Mouse (Mus musculus) spleen, adult 2 months (tissue): ENCODE measurements around the gene Nsd1. TPM values are rescaled to one million over a fixed set of nuclear protein-coding genes. Genes with fewer than 3 reads are reported as not detected.

ENCODE experiments used
- DNase-seq, 2 experiments: peaks; one replicate each; pipeline versions ENCODE4 v3.0.0 to v3.0.0-alpha.2; 2012 to 2021; ENCODE audit warnings: low spot score in 2 of 2, low read depth in 1 of 2
- H3K27ac ChIP-seq: fragments of 200-500 bp; 2 replicates; pipeline ENCODE4 v1.5.1; 2012; ENCODE audit warnings: low read length, inconsistent platforms; ENCODE audit not compliant: insufficient read depth
- H3K27me3 ChIP-seq: fragments of 200-500 bp; 2 replicates; pipeline ENCODE4 v1.6.1; 2012; ENCODE audit warnings: mild to moderate bottlenecking, moderate library complexity, low read length, inconsistent platforms; ENCODE audit not compliant: control insufficient read depth, insufficient read depth
- H3K36me3 ChIP-seq: fragments of 200-500 bp; 2 replicates; pipeline ENCODE4 v1.6.1; 2012; ENCODE audit warnings: mild to moderate bottlenecking, low read length, inconsistent platforms; ENCODE audit not compliant: control insufficient read depth, insufficient read depth
- H3K4me1 ChIP-seq: fragments of 200-500 bp; 2 replicates; pipeline ENCODE4 v1.6.1; 2011; ENCODE audit warnings: inconsistent platforms; ENCODE audit not compliant: control insufficient read depth, insufficient read depth, insufficient read length
- H3K4me3 ChIP-seq: fragments of 200-500 bp; 2 replicates; pipeline ENCODE4 v1.5.1; 2011; ENCODE audit warnings: mild to moderate bottlenecking, inconsistent platforms; ENCODE audit not compliant: insufficient read depth, insufficient read length; ENCODE audit errors: extremely low read depth
- CTCF ChIP-seq: fragments of 200-500 bp; IDR thresholded peaks from 2 replicates; pipeline ENCODE4 v1.5.1; 2011; ENCODE audit warnings: mild to moderate bottlenecking, inconsistent platforms; ENCODE audit not compliant: insufficient read depth, insufficient read length, insufficient replicate concordance; ENCODE audit errors: extremely low read depth
- POLR2A ChIP-seq: fragments of 200-500 bp; IDR thresholded peaks from 2 replicates; pipeline ENCODE4 v1.6.1; 2011; ENCODE audit warnings: low read depth, low read length, inconsistent platforms
- WGBS: fragments of 180-500 bp; shearing (Covaris S2); methylation state at CpG from one replicate; pipeline ENCODE4 v1.1.7; 2018; 5-methylcytosine and 5-hydroxymethylcytosine counted together
- polyA plus RNA-seq: library from polyadenylated mRNA; depleted of rRNA; stranded (reverse); fragments of >200 nt; gene quantifications from 2 replicates; pipeline ENCODE4 v1.2.3, GENCODE M21; 2012

The Nsd1 gene
- polyA plus RNA-seq, 1 experiment, result 17.8 TPM

GRCm38 (mm10) chr13:55337341-55337975 lies 127.9 kb downstream of the Nsd1 start:
- H3K27ac ChIP-seq, result no peak overlapping the region
- TF ChIP-seq CTCF (no peak), POLR2A (no peak)
- 89% methylated on average over 10 of the region's 10 CpGs for WGBS
- H3K4me3 ChIP-seq, result no peak overlapping the region
- no peaks in the 10 kb centered on the region for H3K27me3 ChIP-seq
- H3K36me3 ChIP-seq, result no peaks in the 10 kb centered on the region
- DNase-seq, result no peak
- H3K4me1 ChIP-seq, result no peaks in the 10 kb centered on the region

DNA sequence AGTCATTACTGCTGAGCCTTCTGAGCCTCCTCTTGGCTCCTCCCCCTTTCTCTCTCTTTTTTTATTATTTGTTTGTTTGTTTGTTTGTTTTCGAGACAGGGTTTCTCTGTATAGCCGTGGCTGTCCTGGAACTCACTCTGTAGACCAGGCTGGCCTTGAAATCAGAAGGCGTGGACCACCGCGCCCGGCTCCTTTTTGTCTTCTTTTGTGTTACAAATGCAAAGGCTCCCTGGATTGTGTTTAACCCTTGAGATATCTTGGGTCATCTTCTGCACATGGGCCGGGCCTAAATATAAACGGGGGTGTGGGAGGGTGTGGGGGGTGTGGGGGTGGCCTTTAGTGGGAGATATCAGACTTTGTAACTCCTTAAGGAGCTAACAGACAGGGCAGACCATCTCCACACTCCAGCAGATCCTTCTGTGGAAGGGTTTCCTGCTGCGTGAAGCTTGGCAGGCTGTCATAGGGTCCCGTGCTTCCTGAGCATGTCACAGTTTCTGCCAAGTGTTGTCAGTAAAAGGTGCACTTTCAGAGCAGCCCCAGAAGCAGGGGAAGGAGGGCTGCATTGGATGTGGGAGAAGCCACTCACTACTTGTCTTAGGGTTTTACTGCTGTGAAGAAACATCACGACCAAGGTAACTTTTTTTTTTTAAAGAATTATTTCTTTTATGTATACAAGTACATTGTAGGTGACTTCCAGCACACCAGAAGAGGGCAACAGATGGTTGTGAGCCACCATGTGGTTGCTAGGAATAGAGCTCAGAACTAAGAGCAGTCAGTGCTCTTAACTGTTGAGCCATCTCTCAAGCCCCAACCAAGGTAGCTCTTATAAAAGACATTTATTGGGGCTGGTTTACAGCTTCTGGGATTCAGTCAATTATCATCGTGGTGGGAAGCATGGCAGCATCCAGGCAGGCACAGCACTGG lies 128.8 kb downstream of the Nsd1 start:
- no peak for TF ChIP-seq CTCF
- TF ChIP-seq POLR2A, result no peak
- H3K36me3 ChIP-seq, result no peaks in the 10 kb centered on the region
- WGBS, result 79% methylated on average over 12 of the region's 12 CpGs
- no peak overlapping the region for H3K27ac ChIP-seq
- H3K4me1 ChIP-seq, result no peaks in the 10 kb centered on the region
- DNase-seq, result no peak
- no peak overlapping the region for H3K4me3 ChIP-seq
- no peaks in the 10 kb centered on the region for H3K27me3 ChIP-seq

DNA sequence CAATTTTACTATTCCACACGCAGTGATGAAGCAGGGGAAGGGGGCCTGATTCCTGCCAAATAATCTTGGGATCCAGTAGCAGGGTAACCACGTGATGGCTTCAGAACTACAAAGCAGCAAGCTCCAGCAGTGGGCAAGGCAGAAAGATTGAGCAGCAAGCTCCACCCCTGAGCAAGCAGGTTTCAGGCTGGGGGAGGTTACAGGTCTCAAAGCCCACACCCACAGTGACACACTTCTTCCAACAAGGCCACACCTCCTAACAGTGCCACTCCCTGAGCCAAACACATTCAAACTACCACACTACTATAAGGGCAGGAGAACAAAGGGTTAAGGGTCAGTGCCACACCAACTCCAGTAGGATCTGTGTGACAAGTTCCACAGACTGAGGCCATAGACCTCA lies 129.7 kb downstream of the Nsd1 start:
- H3K27me3 ChIP-seq, result no peaks in the 10 kb centered on the region
- WGBS, result 50% methylated on average over 2 of the region's 2 CpGs

GRCm38 (mm10) chr13:55342469-55342868 lies 132.9 kb downstream of the Nsd1 start:
- H3K4me1 ChIP-seq, result no peaks in the 10 kb centered on the region
- H3K27me3 ChIP-seq, result no peaks in the 10 kb centered on the region
- no peak for DNase-seq
- H3K4me3 ChIP-seq, result no peak overlapping the region
- peaks cover 28% of the 10 kb centered on the region for H3K36me3 ChIP-seq
- no peak overlapping the region for H3K27ac ChIP-seq
- WGBS, result 69% methylated on average over 11 of the region's 11 CpGs
- no peak for TF ChIP-seq CTCF
- TF ChIP-seq POLR2A, result no peak

More for the DNA sequence above, 129.7 kb downstream of the Nsd1 start:
- H3K4me1 ChIP-seq, result no peaks in the 10 kb centered on the region
- H3K36me3 ChIP-seq, result peaks cover 4% of the 10 kb centered on the region; the same call in 1 of the 2 replicates
- no peak overlapping the region for H3K27ac ChIP-seq
- TF ChIP-seq POLR2A (no peak), CTCF (no peak)
- DNase-seq, result no peak
- H3K4me3 ChIP-seq, result no peak overlapping the region

GRCm38 (mm10) chr13:55344286-55344685 lies 134.7 kb downstream of the Nsd1 start:
- no peak for DNase-seq
- Histone ChIP-seq H3K27ac (no peak overlapping the region), H3K4me1 (no peaks in the 10 kb centered on the region), H3K4me3 (no peak overlapping the region), H3K36me3 (peaks cover 44% of the 10 kb centered on the region), H3K27me3 (no peaks in the 10 kb centered on the region)
- TF ChIP-seq POLR2A (no peak), CTCF (no peak)
- WGBS, result 90% methylated on average over 7 of the region's 7 CpGs

DNA sequence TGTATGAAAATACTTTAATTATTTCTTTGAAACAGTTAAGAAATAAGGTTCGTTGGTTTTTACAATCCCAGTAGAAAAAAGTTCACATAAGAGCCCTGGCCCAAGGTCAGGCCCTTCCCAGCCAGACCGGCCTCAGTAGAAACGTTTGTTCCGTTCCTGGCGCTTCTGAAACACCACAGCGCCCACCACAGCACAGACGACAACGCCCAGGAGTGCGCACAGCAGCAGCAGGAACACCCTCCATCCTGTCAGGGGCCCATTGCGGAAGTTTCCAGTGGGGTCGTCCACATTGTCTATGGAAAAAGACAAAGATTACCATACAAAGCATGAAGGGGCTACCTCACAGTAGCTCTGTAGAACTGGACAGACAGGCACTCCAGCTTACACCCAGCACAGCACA lies 137.2 kb downstream of the Nsd1 start:
- Histone ChIP-seq H3K36me3 (peaks cover 61% of the 10 kb centered on the region), H3K4me1 (no peaks in the 10 kb centered on the region), H3K27ac (no peak overlapping the region), H3K4me3 (no peak overlapping the region), H3K27me3 (no peaks in the 10 kb centered on the region)
- DNase-seq, result no peak
- 81% methylated on average over 11 of the region's 11 CpGs for WGBS
- TF ChIP-seq POLR2A (no peak), CTCF (no peak)

DNA sequence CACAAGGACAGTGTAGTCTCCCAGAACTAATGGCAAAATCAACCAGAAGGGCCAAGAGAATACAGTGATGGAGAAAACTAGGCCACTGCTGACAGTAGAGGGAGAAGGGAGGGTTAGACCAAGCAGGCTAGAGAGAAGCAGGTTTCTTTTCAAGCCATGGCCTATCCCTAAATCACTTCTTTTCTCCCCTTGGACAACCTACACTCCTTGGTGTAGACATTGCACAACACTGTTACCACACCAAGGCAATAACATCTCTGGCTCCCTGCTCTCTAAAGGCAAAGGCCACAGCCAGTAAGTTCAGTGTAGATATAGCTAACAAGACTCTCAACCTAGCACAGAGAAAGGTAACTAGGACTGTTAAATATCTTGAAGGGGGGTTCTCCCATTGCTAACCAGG lies 151.6 kb downstream of the Nsd1 start:
- no peak overlapping the region for H3K27ac ChIP-seq
- TF ChIP-seq POLR2A, result no peak
- TF ChIP-seq CTCF, result no peak

More for the DNA sequence above, 151.6 kb downstream of the Nsd1 start:
- DNase-seq, result no peak
- no peaks in the 10 kb centered on the region for H3K27me3 ChIP-seq
- H3K4me1 ChIP-seq, result no peaks in the 10 kb centered on the region; the same call in 1 of the 2 replicates
- H3K4me3 ChIP-seq, result no peak overlapping the region
- H3K36me3 ChIP-seq, result peaks cover 11% of the 10 kb centered on the region
